Mouse (Mus musculus) limb, embryonic 11.5 days (tissue): ENCODE results near the gene Qprt. TPM values are rescaled to one million over a fixed set of nuclear protein-coding genes. Genes with fewer than 3 reads are reported as not detected.

Experiments used
- ATAC-seq: fragments of 200-750 bp; cut with Nextera tagmentation; 2 replicates; pipeline ENCODE4 v1.8.0; 2017; ENCODE audit warnings: low read depth; ENCODE audit not compliant: insufficient number of reproducible peaks, low FRiP score, low TSS enrichment
- DNase-seq: peaks from one replicate; pipeline ENCODE4 v3.0.0-alpha.2; 2015; ENCODE audit warnings: low spot score
- H3K27ac ChIP-seq: fragments of 300-500 bp; sonication (generic); replicated peaks from 2 replicates; pipeline ENCODE4 v1.5.1; 2014; ENCODE audit warnings: low read depth, mild to moderate bottlenecking, low read length
- H3K27me3 ChIP-seq: fragments of 300-500 bp; sonication (generic); 2 replicates; pipeline ENCODE4 v1.6.1; 2014; ENCODE audit warnings: mild to moderate bottlenecking, low read length, mixed read lengths; ENCODE audit not compliant: control insufficient read depth, insufficient read depth
- H3K36me3 ChIP-seq: fragments of 300-500 bp; sonication (generic); 2 replicates; pipeline ENCODE4 v1.6.1; 2014; ENCODE audit warnings: mild to moderate bottlenecking, low read length, moderate library complexity, mixed read lengths; ENCODE audit not compliant: control insufficient read depth, insufficient read depth
- H3K4me1 ChIP-seq: fragments of 300-500 bp; sonication (generic); 2 replicates; pipeline ENCODE4 v1.6.1; 2014; ENCODE audit warnings: low read length, mixed read lengths; ENCODE audit not compliant: control insufficient read depth, insufficient read depth
- H3K4me2 ChIP-seq: fragments of 300-500 bp; sonication (generic); 2 replicates; pipeline ENCODE4 v1.6.1; 2014; ENCODE audit warnings: low read depth, mild to moderate bottlenecking, moderate library complexity; ENCODE audit not compliant: severe bottlenecking
- H3K4me3 ChIP-seq: fragments of 300-500 bp; sonication (generic); 2 replicates; pipeline ENCODE4 v1.5.1; 2014; ENCODE audit warnings: low read depth, low read length
- H3K9ac ChIP-seq: fragments of 300-500 bp; sonication (generic); 2 replicates; pipeline ENCODE4 v1.6.1; 2014; ENCODE audit warnings: mild to moderate bottlenecking, low read length
- H3K9me3 ChIP-seq: fragments of 300-500 bp; sonication (generic); 2 replicates; pipeline ENCODE4 v1.6.1; 2016; ENCODE audit warnings: low read length; ENCODE audit not compliant: control insufficient read depth
- WGBS: fragments of 180-500 bp; shearing (Covaris S2); extraction: QIAGEN DNeasy Blood & Tissue Kit; methylation state at CpG from one replicate; pipeline ENCODE4 v1.1.7; 2014; 5-methylcytosine and 5-hydroxymethylcytosine counted together
- polyA plus RNA-seq: library from polyadenylated mRNA; unstranded; fragments of >200 nt; fragmentation: Nextera tagmentation; extraction: Ambion mirVana; gene quantifications from 2 replicates; pipeline ENCODE4 v1.2.1, GENCODE M21; 2014

Qprt gene
- polyA plus RNA-seq, 1 experiment from 2014 or later = 1.6 TPM

GRCm38 (mm10) chr7:127073221-127073620, 48.8 kb downstream of the Qprt start:
- Histone ChIP-seq H3K27ac (no peak overlapping the region), H3K9me3 (no peaks in the 10 kb centered on the region), H3K4me2 (no peak overlapping the region), H3K9ac (no peak overlapping the region), H3K4me1 (no peaks in the 10 kb centered on the region), H3K36me3 (no peaks in the 10 kb centered on the region), H3K27me3 (no peaks in the 10 kb centered on the region), H3K4me3 (no peak overlapping the region)
- ATAC-seq = no peak
- DNase-seq = no peak
- WGBS = 81% methylated on average over 4 of the region's 4 CpGs

GRCm38 (mm10) chr7:127070871-127071413, 51.1 kb downstream of the Qprt start:
- H3K27ac ChIP-seq = no peak overlapping the region
- H3K27me3 ChIP-seq = no peaks in the 10 kb centered on the region
- H3K4me1 ChIP-seq = no peaks in the 10 kb centered on the region
- H3K9ac ChIP-seq = no peak overlapping the region
- no peak overlapping the region for H3K4me3 ChIP-seq
- ATAC-seq = no peak
- whole genome bisulfite sequencing = 77% methylated on average over 4 of the region's 4 CpGs
- no peaks in the 10 kb centered on the region for H3K36me3 ChIP-seq
- DNase-seq = no peak
- no peaks in the 10 kb centered on the region for H3K9me3 ChIP-seq
- H3K4me2 ChIP-seq = no peak overlapping the region

GRCm38 (mm10) chr7:127066317-127066716, 55.7 kb downstream of the Qprt start:
- H3K27me3 ChIP-seq = no peaks in the 10 kb centered on the region
- ATAC-seq (no peak), DNase-seq (no peak)
- H3K4me2 ChIP-seq = no peak overlapping the region
- H3K4me3 ChIP-seq = no peak overlapping the region
- H3K27ac ChIP-seq = no peak overlapping the region
- H3K9ac ChIP-seq = no peak overlapping the region
- H3K9me3 ChIP-seq = no peaks in the 10 kb centered on the region
- no peaks in the 10 kb centered on the region for H3K4me1 ChIP-seq
- H3K36me3 ChIP-seq = no peaks in the 10 kb centered on the region
- 84% methylated on average over 4 of the region's 4 CpGs for WGBS

GRCm38 (mm10) chr7:127065538-127065937, 56.5 kb downstream of the Qprt start:
- no peak for DNase-seq
- no peaks in the 10 kb centered on the region for H3K4me1 ChIP-seq
- no peaks in the 10 kb centered on the region for H3K9me3 ChIP-seq
- no peak for ATAC-seq
- no peak overlapping the region for H3K4me3 ChIP-seq
- H3K4me2 ChIP-seq = no peak overlapping the region
- WGBS = 90% methylated on average over 6 of the region's 6 CpGs
- H3K27ac ChIP-seq = no peak overlapping the region
- H3K27me3 ChIP-seq = no peaks in the 10 kb centered on the region
- no peaks in the 10 kb centered on the region for H3K36me3 ChIP-seq
- no peak overlapping the region for H3K9ac ChIP-seq

Other genes with a start within 250 kb of the Qprt start
- 30.4 and 31.6 TPM in 2 replicates for gene Taok2, start 237.5 kb downstream of the Qprt start, polyA plus RNA-seq
- gene Tmem219, start 199.3 kb downstream of the Qprt start, polyA plus RNA-seq = 14.1 and 16.5 TPM in 2 replicates
- 16.7 and 17.5 TPM in 2 replicates for gene Kctd13, start 193.3 kb downstream of the Qprt start, polyA plus RNA-seq
- 0.32 TPM in 1 of 2 replicates, not detected in the other for gene Asphd1, start 172.6 kb downstream of the Qprt start, polyA plus RNA-seq
- gene Sez6l2, start 171.7 kb downstream of the Qprt start, polyA plus RNA-seq = 0.16 and 0.26 TPM in 2 replicates
- 63.7 and 68.7 TPM in 2 replicates for gene Cdipt, start 146.3 kb downstream of the Qprt start, polyA plus RNA-seq
- 1.2 and 1.5 TPM in 2 replicates for gene Cdiptos, start 146.1 kb downstream of the Qprt start, polyA plus RNA-seq
- gene Mvp, start 107.6 kb downstream of the Qprt start, polyA plus RNA-seq = 2.3 and 3.0 TPM in 2 replicates
- not detected in 2 replicates for gene Pagr1b, start 105.7 kb downstream of the Qprt start, polyA plus RNA-seq
- gene Pagr1a, start 104.9 kb downstream of the Qprt start, polyA plus RNA-seq = 59.5 and 88.7 TPM in 2 replicates
- gene Gm42742, start 101.1 kb downstream of the Qprt start, polyA plus RNA-seq = 26.2 and 66.8 TPM in 2 replicates
- 7.7 and 9.2 TPM in 2 replicates for gene Prrt2, start 101.0 kb downstream of the Qprt start, polyA plus RNA-seq
- 84.8 TPM in 2 replicates for gene Maz, start 95.2 kb downstream of the Qprt start, polyA plus RNA-seq
- gene Kif22, start 79.8 kb downstream of the Qprt start, polyA plus RNA-seq = 196 and 199 TPM in 2 replicates
- not detected in 2 replicates for gene Zg16, start 34.9 kb downstream of the Qprt start, polyA plus RNA-seq
- 1.7 TPM in 2 replicates for gene AI467606, start 30.9 kb downstream of the Qprt start, polyA plus RNA-seq
- 0.05 and 0.20 TPM in 2 replicates for gene Spn, start 15.6 kb upstream of the Qprt start, polyA plus RNA-seq
- gene Cd2bp2, start 73.8 kb upstream of the Qprt start, polyA plus RNA-seq = 77.0 and 83.7 TPM in 2 replicates
- gene Tbc1d10b, start 86.2 kb upstream of the Qprt start, polyA plus RNA-seq = 24.8 and 30.6 TPM in 2 replicates
- 33.6 and 33.7 TPM in 2 replicates for gene Mylpf, start 86.7 kb upstream of the Qprt start, polyA plus RNA-seq
- 24.2 and 29.1 TPM in 2 replicates for gene Zfp553, start 110.8 kb upstream of the Qprt start, polyA plus RNA-seq
- 23.1 and 29.3 TPM in 2 replicates for gene Sept1, start 110.9 kb upstream of the Qprt start, polyA plus RNA-seq
- 65.6 and 69.0 TPM in 2 replicates for gene Zfp771, start 122.0 kb upstream of the Qprt start, polyA plus RNA-seq
- gene Dctpp1, start 138.5 kb upstream of the Qprt start, polyA plus RNA-seq = 290 and 292 TPM in 2 replicates
- 94.5 and 104 TPM in 2 replicates for gene Sephs2, start 151.8 kb upstream of the Qprt start, polyA plus RNA-seq
- 0.18 and 0.44 TPM in 2 replicates for gene Itgal, start 174.0 kb upstream of the Qprt start, polyA plus RNA-seq
- 6.0 TPM in 2 replicates for gene Zfp768, start 223.4 kb upstream of the Qprt start, polyA plus RNA-seq